Mouse (Mus musculus) layer of hippocampus, postnatal 14 days (tissue): ENCODE results near the gene Bcl2l13. TPM values are rescaled to one million over a fixed set of nuclear protein-coding genes. Genes with fewer than 3 reads are reported as not detected.
"Not testable (repeated sequence)": the region's sequence is repeated elsewhere in the genome, so short reads cannot be mapped to it uniquely, and the experiment has no call there.

Experiments
- DNase-seq, 2 experiments: peaks; one replicate each; pipeline ENCODE4 v3.0.0; 2021 to 2022; ENCODE audit warnings: low spot score in 2 of 2, mixed read lengths in 1 of 2
- total RNA-seq, 2 experiments: library from RNA; stranded (reverse); gene quantifications; 2 replicates each; pipeline ENCODE4 v1.2.3; 2021

Bcl2l13 gene
- total RNA-seq, 2 experiments from 2014 or later: 49.9 to 51.9 TPM

GRCm38 (mm10) chr6:120830056-120830455 is 6.0 kb upstream of the Bcl2l13 start:
- no peak for DNase-seq

- no peak for DNase-seq
Observed at GRCm38 (mm10) chr6:120830866-120831608, 5.0 kb upstream of the Bcl2l13 start.

GRCm38 (mm10) chr6:120832097-120832496 is 3.9 kb upstream of the Bcl2l13 start:
- DNase-seq: no peak

- no peak for DNase-seq
Observed at GRCm38 (mm10) chr6:120834766-120835321, 1.2 kb upstream of the Bcl2l13 start.

GRCm38 (mm10) chr6:120836389-120837151 is 558 bp downstream of the Bcl2l13 start:
- peak in 1 of 2 experiments; percentile 16 for DNase-seq

GRCm38 (mm10) chr6:120837152-120837530 is 1.1 kb downstream of the Bcl2l13 start:
- DNase-seq: no peak

GRCm38 (mm10) chr6:120840258-120840657 is 4.2 kb downstream of the Bcl2l13 start:
- no peak for DNase-seq

- DNase-seq: peak in 1 of 2 experiments; percentile 29
Observed at GRCm38 (mm10) chr6:120841754-120842153, 5.7 kb downstream of the Bcl2l13 start.

- DNase-seq: not testable (repeated sequence)
Observed at GRCm38 (mm10) chr6:120850720-120851119, 14.7 kb downstream of the Bcl2l13 start.

GRCm38 (mm10) chr6:120854413-120854812 is 18.4 kb downstream of the Bcl2l13 start:
- no peak for DNase-seq

GRCm38 (mm10) chr6:120858217-120858711 is 22.3 kb downstream of the Bcl2l13 start:
- DNase-seq: peak; percentile 18 to 67

GRCm38 (mm10) chr6:120860079-120860478 is 24.1 kb downstream of the Bcl2l13 start:
- DNase-seq: no peak

GRCm38 (mm10) chr6:120866051-120866814 is 30.2 kb downstream of the Bcl2l13 start:
- no peak for DNase-seq

GRCm38 (mm10) chr6:120868824-120869223 is 32.8 kb downstream of the Bcl2l13 start:
- DNase-seq: no peak

GRCm38 (mm10) chr6:120871286-120871685 is 35.3 kb downstream of the Bcl2l13 start:
- no peak for DNase-seq

GRCm38 (mm10) chr6:120873874-120874273 is 37.9 kb downstream of the Bcl2l13 start:
- no peak for DNase-seq

GRCm38 (mm10) chr6:120879046-120879445 is 43.0 kb downstream of the Bcl2l13 start:
- DNase-seq: no peak

GRCm38 (mm10) chr6:120884436-120884835 is 48.4 kb downstream of the Bcl2l13 start:
- no peak for DNase-seq

- DNase-seq: no peak
Observed at GRCm38 (mm10) chr6:120886696-120887095, 50.7 kb downstream of the Bcl2l13 start.

- DNase-seq: no peak
Observed at GRCm38 (mm10) chr6:120894089-120894488, 58.1 kb downstream of the Bcl2l13 start.

- DNase-seq: no peak
Observed at GRCm38 (mm10) chr6:120894524-120894923, 58.5 kb downstream of the Bcl2l13 start.
